Mouse (Mus musculus) macrophage (primary cell): ENCODE data around the gene Fstl4. TPM values are rescaled to one million over a fixed set of nuclear protein-coding genes. Genes with fewer than 3 reads are reported as not detected.
"Not testable (repeated sequence)": the region's sequence is repeated elsewhere in the genome, so short reads cannot be mapped to it uniquely, and the experiment has no call there.

Experiments
- H3K27ac ChIP-seq: fragments of 350-480 bp; formaldehyde crosslinking; 2 replicates; pipeline ENCODE4 v1.9.0; 2021
- H3K36me3 ChIP-seq: fragments of 350-480 bp; formaldehyde crosslinking; 2 replicates; pipeline ENCODE4 v1.9.0; 2021; ENCODE audit errors: inconsistent target
- H3K4me3 ChIP-seq: fragments of 350-480 bp; formaldehyde crosslinking; 2 replicates; pipeline ENCODE4 v1.9.0; 2021; ENCODE audit errors: inconsistent target
- H3K79me2 ChIP-seq: fragments of 350-480 bp; formaldehyde crosslinking; 2 replicates; pipeline ENCODE4 v1.9.0; 2021; ENCODE audit errors: inconsistent target
- WGBS: methylation state at CpG from one replicate; pipeline ENCODE4 v1.1.7; 2026; ENCODE audit warnings: inconsistent platforms; ENCODE audit not compliant: missing documents; 5-methylcytosine and 5-hydroxymethylcytosine counted together
- polyA plus RNA-seq: library from polyadenylated mRNA; stranded (reverse); fragments of 250-400 nt; gene quantifications from 3 replicates; pipeline ENCODE4 v1.2.4, GENCODE M21; 2018; ENCODE audit warnings: inconsistent platforms

The Fstl4 gene
- polyA plus RNA-seq, 1 experiment from 2014 or later = not detected

GRCm38 (mm10) chr11:53055896-53056295, 291.5 kb downstream of the Fstl4 start:
- Histone ChIP-seq H3K79me2 (no peaks in the 10 kb centered on the region), H3K27ac (no peak overlapping the region), H3K4me3 (no peak overlapping the region), H3K36me3 (no peaks in the 10 kb centered on the region)
- WGBS = 94% methylated on average over 4 of the region's 6 CpGs

DNA sequence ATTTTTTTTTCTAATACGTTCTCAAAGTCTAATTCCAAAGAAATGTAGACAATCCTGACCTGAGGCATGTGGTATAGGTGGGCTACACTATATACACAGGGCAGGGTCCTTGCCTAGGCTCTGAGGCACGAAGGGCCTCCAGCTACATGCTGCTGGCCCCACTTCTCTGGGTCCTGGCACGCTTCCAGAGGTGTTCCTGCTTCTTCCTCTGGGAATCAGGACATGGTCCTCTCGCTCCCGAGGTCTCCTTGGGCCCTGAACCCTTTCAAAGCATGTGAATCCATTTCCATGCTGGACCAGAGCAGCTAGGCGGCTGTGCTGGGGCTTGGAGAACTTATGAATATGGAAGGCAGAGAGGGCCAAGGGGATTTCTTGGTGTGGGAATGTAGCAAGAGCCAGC, 292.3 kb downstream of the Fstl4 start:
- H3K36me3 ChIP-seq = no peaks in the 10 kb centered on the region
- H3K27ac ChIP-seq = no peak overlapping the region
- WGBS = 85% methylated on average over 6 of the region's 6 CpGs

GRCm38 (mm10) chr11:53057821-53058553, 293.6 kb downstream of the Fstl4 start:
- Histone ChIP-seq H3K36me3 (no peaks in the 10 kb centered on the region), H3K79me2 (no peaks in the 10 kb centered on the region), H3K27ac (no peak overlapping the region), H3K4me3 (no peak overlapping the region)
- WGBS = 83% methylated on average over 17 of the region's 17 CpGs

More for the DNA sequence above, 292.3 kb downstream of the Fstl4 start:
- Histone ChIP-seq H3K79me2 (no peaks in the 10 kb centered on the region), H3K4me3 (no peak overlapping the region)

DNA sequence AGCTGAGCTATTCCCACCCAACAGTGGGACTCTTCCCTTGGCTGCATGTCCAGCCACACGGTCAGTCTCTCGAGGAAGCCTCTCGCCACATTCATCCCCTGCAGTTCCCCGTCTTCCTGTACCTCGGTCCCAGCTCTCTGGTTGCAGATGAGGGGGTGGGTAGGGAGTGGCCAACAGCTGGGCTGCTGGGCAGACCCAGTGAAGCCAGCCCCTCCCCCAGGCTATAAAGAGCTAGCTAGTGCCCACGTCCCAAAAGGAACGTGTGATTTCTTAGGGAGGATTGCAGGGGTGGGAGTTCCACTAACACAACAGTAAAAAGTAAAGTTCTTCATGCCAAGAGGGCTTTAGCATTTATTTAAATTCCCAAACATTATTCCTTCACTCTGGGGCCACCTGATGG, 294.1 kb downstream of the Fstl4 start:
- Histone ChIP-seq H3K79me2 (no peaks in the 10 kb centered on the region), H3K27ac (no peak overlapping the region), H3K4me3 (no peak overlapping the region), H3K36me3 (no peaks in the 10 kb centered on the region)
- WGBS = 22% methylated on average over 7 of the region's 7 CpGs

DNA sequence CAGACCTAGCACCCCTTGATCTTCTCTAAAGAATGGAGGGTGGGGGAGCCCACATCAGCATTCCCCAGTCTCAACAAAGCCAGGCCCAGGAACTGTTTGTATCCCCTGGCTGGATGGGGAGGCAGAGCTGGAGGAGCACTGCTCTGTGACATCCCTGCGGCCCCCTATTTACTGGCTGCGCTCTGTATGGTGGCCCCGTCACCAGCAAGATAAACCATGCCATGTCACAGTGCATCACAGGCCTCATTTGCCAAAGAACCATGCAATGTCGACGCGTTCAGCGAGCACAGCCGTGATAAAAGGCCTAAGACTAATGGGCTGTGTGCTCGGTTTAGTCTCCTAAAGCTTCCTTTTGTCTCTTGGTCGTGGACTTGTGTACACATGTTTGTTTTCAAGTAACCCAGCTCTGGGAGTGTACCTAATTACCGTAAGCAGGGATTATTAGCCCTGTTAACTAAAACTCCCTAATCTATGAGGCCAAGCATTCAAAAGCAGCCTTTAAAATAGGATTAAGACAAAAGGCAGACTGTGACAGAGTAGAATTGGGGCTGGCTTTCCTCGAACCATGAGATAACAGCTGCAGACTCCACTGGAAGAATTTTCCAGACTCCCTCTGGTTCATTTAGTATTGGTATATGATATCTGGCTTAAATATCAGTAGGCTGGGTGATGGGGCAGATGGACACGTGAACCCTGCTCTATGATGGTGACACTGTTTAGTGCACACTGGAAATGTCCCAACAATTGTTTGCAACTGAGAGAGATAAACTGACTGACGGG, 303.5 kb downstream of the Fstl4 start:
- no peak overlapping the region for H3K27ac ChIP-seq
- no peaks in the 10 kb centered on the region for H3K79me2 ChIP-seq
- no peaks in the 10 kb centered on the region for H3K36me3 ChIP-seq
- no peak overlapping the region for H3K4me3 ChIP-seq
- WGBS = 88% methylated on average over 14 of the region's 14 CpGs

DNA sequence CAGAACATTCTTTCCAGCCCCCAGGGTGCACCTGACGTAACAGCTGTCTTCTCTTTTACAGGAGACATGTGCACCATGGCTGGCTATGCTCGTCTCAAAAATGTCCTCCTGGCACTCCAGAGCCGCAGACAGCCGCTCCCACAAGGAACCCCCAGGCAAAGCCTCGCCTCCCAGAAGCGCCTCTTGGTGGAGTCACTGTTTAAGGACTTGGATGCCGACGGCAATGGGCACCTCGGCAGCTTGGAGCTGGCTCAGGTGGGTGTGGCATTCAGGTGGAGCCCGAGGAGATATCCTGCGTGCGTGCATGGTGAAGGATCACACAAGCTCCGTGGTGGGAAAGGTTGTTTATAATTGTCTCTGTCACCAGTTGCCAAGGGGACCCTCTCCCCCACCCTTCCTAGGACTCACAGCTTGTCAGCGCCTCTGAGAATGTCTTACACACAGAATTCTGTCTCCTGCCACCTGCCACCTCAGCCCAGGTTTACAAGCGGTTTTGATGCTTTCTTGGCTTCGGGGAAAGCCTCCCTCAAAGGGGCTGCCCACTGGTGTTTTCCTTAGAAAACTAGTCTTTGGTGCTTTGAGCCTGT, 304.1 kb downstream of the Fstl4 start:
- no peak overlapping the region for H3K27ac ChIP-seq
- no peaks in the 10 kb centered on the region for H3K79me2 ChIP-seq
- H3K4me3 ChIP-seq = no peak overlapping the region
- WGBS = 90% methylated on average over 16 of the region's 16 CpGs
- H3K36me3 ChIP-seq = no peaks in the 10 kb centered on the region

DNA sequence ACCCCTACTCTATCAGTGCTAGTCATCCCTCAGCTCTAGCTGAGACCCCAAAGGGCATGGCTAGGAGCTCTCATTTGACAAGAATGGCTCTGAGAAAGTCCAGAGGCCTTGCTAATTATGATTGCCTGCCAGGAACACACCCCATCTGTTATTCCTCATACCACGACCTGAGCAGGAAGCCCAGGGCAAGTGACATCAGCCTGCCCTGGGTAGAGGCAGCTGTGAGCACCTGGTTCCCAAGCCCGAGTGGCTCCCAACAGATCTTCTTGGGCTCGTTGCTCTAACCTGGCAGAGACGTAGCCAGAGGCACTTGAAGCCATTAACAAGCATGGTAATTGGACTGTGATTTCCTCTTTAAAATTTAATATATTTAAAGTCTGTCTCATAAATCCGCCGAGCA, 305.3 kb downstream of the Fstl4 start:
- WGBS = 80% methylated on average over 6 of the region's 6 CpGs
- H3K4me3 ChIP-seq = no peak overlapping the region
- no peaks in the 10 kb centered on the region for H3K79me2 ChIP-seq
- H3K36me3 ChIP-seq = no peaks in the 10 kb centered on the region
- H3K27ac ChIP-seq = no peak overlapping the region

DNA sequence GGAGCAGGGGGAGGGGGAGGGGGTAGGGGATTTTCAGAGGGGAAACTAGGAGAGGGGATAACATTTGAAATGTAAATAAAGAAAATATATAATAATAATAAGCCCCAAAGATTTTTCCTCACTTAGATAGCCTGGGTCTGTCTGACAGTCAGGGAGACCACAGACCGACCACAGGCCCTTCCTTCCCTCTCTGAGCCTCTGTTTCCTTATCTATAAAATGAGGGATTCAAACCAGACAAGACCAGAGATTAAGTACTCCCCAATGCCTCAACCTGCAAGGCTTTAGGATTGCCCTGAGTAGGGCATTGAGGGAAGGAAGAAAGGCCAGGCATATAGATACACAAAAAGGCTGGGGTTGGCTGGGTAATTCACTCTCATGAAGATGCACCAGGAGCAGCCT, 307.2 kb downstream of the Fstl4 start:
- no peak overlapping the region for H3K27ac ChIP-seq
- no peaks in the 10 kb centered on the region for H3K36me3 ChIP-seq
- H3K4me3 ChIP-seq = no peak overlapping the region
- no peaks in the 10 kb centered on the region for H3K79me2 ChIP-seq
- 11% methylated on average over 1 of the region's 1 CpGs for WGBS

- no peak overlapping the region for H3K4me3 ChIP-seq
- 96% methylated on average over 7 of the region's 7 CpGs for WGBS
- no peaks in the 10 kb centered on the region for H3K36me3 ChIP-seq
- H3K27ac ChIP-seq = no peak overlapping the region
- no peaks in the 10 kb centered on the region for H3K79me2 ChIP-seq
These were observed 313.2 kb downstream of the Fstl4 start for GRCm38 (mm10) chr11:53077641-53078040.

DNA sequence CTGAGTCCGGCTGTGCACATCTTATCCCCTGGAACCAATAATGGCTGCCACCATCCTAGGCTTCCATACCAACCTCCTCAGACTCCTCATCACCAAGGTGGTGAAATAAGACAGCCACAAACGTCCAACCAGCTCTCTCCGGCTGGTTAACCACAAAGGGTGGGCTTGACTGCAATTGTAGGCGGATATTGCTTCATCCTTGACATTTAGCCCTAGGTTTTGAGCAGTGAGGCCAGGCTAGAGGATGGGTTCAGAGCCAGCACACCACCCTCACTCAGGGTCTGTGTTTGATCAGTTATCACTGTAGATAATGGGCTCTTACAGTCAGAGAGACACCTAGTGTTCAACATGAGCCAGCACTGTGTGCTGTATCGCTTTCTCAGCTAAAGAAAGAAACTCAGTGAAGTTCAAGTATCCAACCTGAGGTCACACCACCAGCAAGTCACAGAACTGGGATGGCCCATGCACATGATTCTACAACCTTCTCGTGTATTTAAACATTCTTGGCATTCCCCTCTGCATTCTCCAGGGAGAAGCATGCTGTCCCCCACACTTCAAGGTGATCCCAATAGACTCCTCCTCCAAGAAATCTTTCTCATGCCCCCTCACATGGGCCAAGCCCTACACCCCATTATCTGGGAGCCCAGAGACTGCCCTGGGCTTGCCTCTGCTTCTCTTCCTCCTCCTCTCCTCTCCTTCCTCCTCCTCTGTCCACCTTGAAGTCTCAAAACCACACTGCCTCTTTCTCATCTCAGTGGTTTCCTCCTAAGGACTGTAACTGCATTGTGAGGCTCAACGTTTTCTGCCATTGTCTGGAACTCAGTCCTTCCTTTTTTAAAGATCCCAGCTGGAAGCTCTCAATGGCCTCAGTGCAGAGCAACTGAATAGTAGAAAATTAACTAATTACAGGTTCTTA, 314.2 kb downstream of the Fstl4 start:
- Histone ChIP-seq H3K36me3 (no peaks in the 10 kb centered on the region), H3K4me3 (no peak overlapping the region), H3K79me2 (no peaks in the 10 kb centered on the region), H3K27ac (no peak overlapping the region)
- WGBS = 19% methylated on average over 7 of the region's 7 CpGs

GRCm38 (mm10) chr11:53081310-53081709, 316.9 kb downstream of the Fstl4 start:
- WGBS = 94% methylated on average over 6 of the region's 6 CpGs
- H3K27ac ChIP-seq = no peak overlapping the region
- H3K79me2 ChIP-seq = no peaks in the 10 kb centered on the region

DNA sequence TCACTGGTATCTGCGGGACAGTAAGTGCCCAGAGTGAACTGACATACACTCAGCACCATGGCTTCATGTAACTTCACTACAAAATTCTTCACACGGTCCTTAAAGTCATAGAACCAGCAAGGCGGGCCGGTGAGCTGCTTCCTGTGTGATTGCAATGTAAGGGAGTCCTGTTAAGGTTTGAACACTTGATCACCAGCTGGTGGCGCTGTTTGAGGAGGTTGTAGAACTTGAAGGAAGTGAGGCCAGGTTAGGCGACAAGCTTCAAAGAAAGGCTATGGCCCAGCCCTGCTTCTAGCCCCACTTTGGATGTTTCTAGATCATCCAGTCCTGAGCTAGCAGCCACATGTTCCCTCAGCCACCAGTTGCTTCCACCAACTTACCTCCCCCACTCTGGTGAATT, 320.9 kb downstream of the Fstl4 start:
- Histone ChIP-seq H3K27ac (no peak overlapping the region), H3K4me3 (no peak overlapping the region), H3K36me3 (no peaks in the 10 kb centered on the region), H3K79me2 (no peaks in the 10 kb centered on the region)
- WGBS = 27% methylated on average over 6 of the region's 6 CpGs

More at GRCm38 (mm10) chr11:53081310-53081709, 316.9 kb downstream of the Fstl4 start:
- H3K36me3 ChIP-seq = no peaks in the 10 kb centered on the region
- H3K4me3 ChIP-seq = no peak overlapping the region

GRCm38 (mm10) chr11:53085858-53086565, 321.6 kb downstream of the Fstl4 start:
- Histone ChIP-seq H3K79me2 (no peaks in the 10 kb centered on the region), H3K27ac (no peak overlapping the region), H3K36me3 (no peaks in the 10 kb centered on the region), H3K4me3 (no peak overlapping the region)
- 89% methylated on average over 9 of the region's 9 CpGs for WGBS

GRCm38 (mm10) chr11:53087896-53088295, 323.5 kb downstream of the Fstl4 start:
- not testable (repeated sequence) for H3K4me3 ChIP-seq, H3K79me2 ChIP-seq, H3K27ac ChIP-seq, H3K36me3 ChIP-seq
- WGBS = 100% methylated on average over 2 of the region's 3 CpGs
